Mouse (Mus musculus): ENCODE measurements around the gene Pde9a. TPM values are rescaled to one million over a fixed set of nuclear protein-coding genes. Genes with fewer than 3 reads are reported as not detected.

The Pde9a gene
- polyA plus RNA-seq, 1 experiment = 0.14 TPM

DNA sequence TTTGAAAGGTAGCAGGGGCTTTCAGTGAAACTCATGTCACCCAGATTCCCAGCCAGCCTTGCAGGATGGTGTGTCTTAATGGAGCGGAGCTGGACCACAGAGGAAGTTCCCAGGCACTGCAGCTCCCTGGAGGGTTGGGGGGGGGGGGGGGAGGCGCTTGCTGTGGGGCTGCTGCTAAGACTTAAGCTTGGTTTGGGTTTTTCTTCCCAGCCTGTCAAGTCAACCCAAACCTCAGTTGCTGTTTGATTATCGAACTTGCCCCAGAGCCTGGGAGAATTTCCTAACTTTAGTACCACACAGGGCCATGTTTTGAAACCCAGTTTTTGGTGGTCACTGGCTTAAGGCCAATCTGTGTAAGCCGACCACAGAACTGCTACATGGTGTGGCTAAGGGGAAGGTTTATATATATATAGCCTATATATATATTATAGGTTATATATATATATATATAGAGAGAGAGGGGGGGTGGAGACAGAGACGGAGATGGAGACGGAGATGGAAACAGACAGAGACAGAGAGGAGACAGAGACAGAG lies 19.8 kb downstream of the Pde9a start:
- Histone ChIP-seq H3K4me2 (ENCODE audit: low read depth) (no peak overlapping the region), H3K79me2 (ENCODE audit: control insufficient read depth, insufficient read depth) (no peaks in the 10 kb centered on the region), H3K4me3 (no peak overlapping the region), H3K36me3 (ENCODE audit: control insufficient read depth, insufficient read depth) (no peaks in the 10 kb centered on the region), H3K27me3 (ENCODE audit: control insufficient read depth, insufficient read depth, insufficient read length) (no peaks in the 10 kb centered on the region), H3ac (ENCODE audit: control insufficient read depth, insufficient read length) (no peak overlapping the region)
- TF ChIP-seq MYOD1 (IDR thresholded peaks at IDR 0.05; ENCODE audit: control insufficient read depth in 1 of 3, insufficient read length in 2 of 3, low read depth in 2 of 3) = no peak
- TF ChIP-seq SRF (IDR thresholded peaks at IDR 0.05; ENCODE audit: control insufficient read depth, insufficient read length, low read depth) = no peak
- TF ChIP-seq MYOG (IDR thresholded peaks at IDR 0.05; ENCODE audit: control insufficient read depth in 1 of 3, insufficient read depth in 1 of 3, insufficient read length in 2 of 3, low read depth in 2 of 3) = no peak
- TF ChIP-seq REST (IDR thresholded peaks at IDR 0.05; ENCODE audit: insufficient read depth, insufficient read length) = no peak
- TF ChIP-seq USF1 (IDR thresholded peaks at IDR 0.05; ENCODE audit: low read depth) = no peak
- TF ChIP-seq MAX (IDR thresholded peaks at IDR 0.05; ENCODE audit: low read depth) = no peak
- TF ChIP-seq E2F4 (IDR thresholded peaks at IDR 0.05; ENCODE audit: insufficient read depth) = no peak
- no peak for TF ChIP-seq POLR2AphosphoS2 (IDR thresholded peaks at IDR 0.05; ENCODE audit: insufficient read length, low read depth)
- TF ChIP-seq TCF3 (IDR thresholded peaks at IDR 0.05; ENCODE audit: insufficient read length, low read depth) = no peak
- TF ChIP-seq TCF12 (IDR thresholded peaks at IDR 0.05; ENCODE audit: insufficient read depth, poor library complexity, severe bottlenecking) = no peak
- TF ChIP-seq CEBPB (IDR thresholded peaks at IDR 0.05; ENCODE audit: insufficient read depth, poor library complexity, severe bottlenecking) = no peak

GRCm38 (mm10) chr17:31409741-31410350 lies 23.8 kb downstream of the Pde9a start:
- Histone ChIP-seq H3K4me3 (no peak overlapping the region), H3K36me3 (ENCODE audit: control insufficient read depth, insufficient read depth) (no peaks in the 10 kb centered on the region), H3K79me2 (ENCODE audit: control insufficient read depth, insufficient read depth) (no peaks in the 10 kb centered on the region), H3ac (ENCODE audit: control insufficient read depth, insufficient read length) (no peak overlapping the region), H3K4me2 (ENCODE audit: low read depth) (no peak overlapping the region), H3K27me3 (ENCODE audit: control insufficient read depth, insufficient read depth, insufficient read length) (peaks cover 7% of the 10 kb centered on the region)
- no peak for TF ChIP-seq TCF3 (IDR thresholded peaks at IDR 0.05; ENCODE audit: insufficient read length, low read depth)
- TF ChIP-seq POLR2AphosphoS2 (IDR thresholded peaks at IDR 0.05; ENCODE audit: insufficient read length, low read depth) = no peak
- no peak for TF ChIP-seq POLR2A (IDR thresholded peaks at IDR 0.05; ENCODE audit: insufficient read length, low read depth)
- no peak for TF ChIP-seq MYOD1 (IDR thresholded peaks at IDR 0.05; ENCODE audit: control insufficient read depth in 1 of 3, insufficient read length in 2 of 3, low read depth in 2 of 3)
- no peak for TF ChIP-seq USF1 (IDR thresholded peaks at IDR 0.05; ENCODE audit: low read depth)
- no peak for TF ChIP-seq TCF12 (IDR thresholded peaks at IDR 0.05; ENCODE audit: insufficient read depth, poor library complexity, severe bottlenecking)
- no peak for TF ChIP-seq E2F4 (IDR thresholded peaks at IDR 0.05; ENCODE audit: insufficient read depth)

- Histone ChIP-seq H3K4me3 (no peak overlapping the region), H3ac (ENCODE audit: control insufficient read depth, insufficient read length) (no peak overlapping the region), H3K4me2 (ENCODE audit: low read depth) (no peak overlapping the region), H3K36me3 (ENCODE audit: control insufficient read depth, insufficient read depth) (no peaks in the 10 kb centered on the region), H3K27me3 (ENCODE audit: control insufficient read depth, insufficient read depth, insufficient read length) (peaks cover 31% of the 10 kb centered on the region), H3K79me2 (ENCODE audit: control insufficient read depth, insufficient read depth) (no peaks in the 10 kb centered on the region)
- no peak for TF ChIP-seq MYOD1 (IDR thresholded peaks at IDR 0.05; ENCODE audit: control insufficient read depth in 1 of 3, insufficient read length in 2 of 3, low read depth in 2 of 3)
- TF ChIP-seq MAX (IDR thresholded peaks at IDR 0.05; ENCODE audit: low read depth) = no peak
- TF ChIP-seq TCF12 (IDR thresholded peaks at IDR 0.05; ENCODE audit: insufficient read depth, poor library complexity, severe bottlenecking) = no peak
- TF ChIP-seq CEBPB (IDR thresholded peaks at IDR 0.05; ENCODE audit: insufficient read depth, poor library complexity, severe bottlenecking) = no peak
- no peak for TF ChIP-seq USF1 (IDR thresholded peaks at IDR 0.05; ENCODE audit: low read depth)
- TF ChIP-seq E2F4 (IDR thresholded peaks at IDR 0.05; ENCODE audit: insufficient read depth) = no peak
- no peak for TF ChIP-seq SRF (IDR thresholded peaks at IDR 0.05; ENCODE audit: control insufficient read depth, insufficient read length, low read depth)
- TF ChIP-seq POLR2A (IDR thresholded peaks at IDR 0.05; ENCODE audit: insufficient read length, low read depth) = no peak
- TF ChIP-seq POLR2AphosphoS2 (IDR thresholded peaks at IDR 0.05; ENCODE audit: insufficient read length, low read depth) = no peak
- no peak for TF ChIP-seq REST (IDR thresholded peaks at IDR 0.05; ENCODE audit: insufficient read depth, insufficient read length)
- TF ChIP-seq TCF3 (IDR thresholded peaks at IDR 0.05; ENCODE audit: insufficient read length, low read depth) = no peak
- no peak for TF ChIP-seq MYOG (IDR thresholded peaks at IDR 0.05; ENCODE audit: control insufficient read depth in 1 of 3, insufficient read depth in 1 of 3, insufficient read length in 2 of 3, low read depth in 2 of 3)
Observed at GRCm38 (mm10) chr17:31415258-31415657, 29.2 kb downstream of the Pde9a start.

GRCm38 (mm10) chr17:31418804-31419597 lies 33.0 kb downstream of the Pde9a start:
- H3K79me2 ChIP-seq (ENCODE audit: control insufficient read depth, insufficient read depth) = no peaks in the 10 kb centered on the region
- H3K4me2 ChIP-seq (ENCODE audit: low read depth) = no peak overlapping the region
- H3K27me3 ChIP-seq (ENCODE audit: control insufficient read depth, insufficient read depth, insufficient read length) = peaks cover 33% of the 10 kb centered on the region
- H3K4me3 ChIP-seq = no peak overlapping the region
- no peak overlapping the region for H3ac ChIP-seq (ENCODE audit: control insufficient read depth, insufficient read length)
- H3K36me3 ChIP-seq (ENCODE audit: control insufficient read depth, insufficient read depth) = no peaks in the 10 kb centered on the region
- TF ChIP-seq POLR2A (IDR thresholded peaks at IDR 0.05; ENCODE audit: insufficient read length, low read depth) (no peak), TCF3 (IDR thresholded peaks at IDR 0.05; ENCODE audit: insufficient read length, low read depth) (no peak), E2F4 (IDR thresholded peaks at IDR 0.05; ENCODE audit: insufficient read depth) (no peak), TCF12 (IDR thresholded peaks at IDR 0.05; ENCODE audit: insufficient read depth, poor library complexity, severe bottlenecking) (no peak), MAX (IDR thresholded peaks at IDR 0.05; ENCODE audit: low read depth) (no peak), MYOD1 (IDR thresholded peaks at IDR 0.05; ENCODE audit: control insufficient read depth in 1 of 3, insufficient read length in 2 of 3, low read depth in 2 of 3) (no peak), MYOG (IDR thresholded peaks at IDR 0.05; ENCODE audit: control insufficient read depth in 1 of 3, insufficient read depth in 1 of 3, insufficient read length in 2 of 3, low read depth in 2 of 3) (no peak), POLR2AphosphoS2 (IDR thresholded peaks at IDR 0.05; ENCODE audit: insufficient read length, low read depth) (no peak), USF1 (IDR thresholded peaks at IDR 0.05; ENCODE audit: low read depth) (no peak), CEBPB (IDR thresholded peaks at IDR 0.05; ENCODE audit: insufficient read depth, poor library complexity, severe bottlenecking) (no peak), REST (IDR thresholded peaks at IDR 0.05; ENCODE audit: insufficient read depth, insufficient read length) (no peak)

Measured in myocyte (in vitro differentiated cells).